Mouse (Mus musculus) frontal cortex, postnatal 25 days (tissue): ENCODE results near the gene Atg7.
"Not testable (repeated sequence)": the region's sequence is repeated elsewhere in the genome, so short reads cannot be mapped to it uniquely, and the experiment has no call there.

Source experiments
- DNase-seq, 2 experiments: peaks; one replicate each; pipeline ENCODE4 v3.0.0; 2022; ENCODE audit warnings: low spot score in 2 of 2

The Atg7 gene

DNA sequence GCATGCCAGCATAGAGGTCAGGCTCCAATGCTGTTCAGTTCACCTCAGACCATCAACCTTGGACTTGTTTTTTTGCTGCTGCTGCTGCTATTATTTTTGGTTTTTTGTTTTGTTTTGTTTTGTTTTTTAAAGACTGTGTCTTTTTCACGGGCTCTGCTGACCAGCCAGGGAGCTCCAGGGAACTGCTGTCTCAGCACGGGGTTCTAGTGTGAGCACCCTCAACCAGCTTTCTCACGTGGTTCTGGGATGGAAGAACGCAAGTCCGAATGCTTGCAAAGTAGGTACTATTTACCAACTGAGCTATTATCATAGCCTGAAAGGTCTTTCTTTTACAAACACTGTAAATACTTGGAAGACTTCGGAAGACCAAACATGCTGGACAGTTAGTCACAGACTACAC lies 233.6 kb downstream of the Atg7 start:
- DNase-seq, result no peak

DNA sequence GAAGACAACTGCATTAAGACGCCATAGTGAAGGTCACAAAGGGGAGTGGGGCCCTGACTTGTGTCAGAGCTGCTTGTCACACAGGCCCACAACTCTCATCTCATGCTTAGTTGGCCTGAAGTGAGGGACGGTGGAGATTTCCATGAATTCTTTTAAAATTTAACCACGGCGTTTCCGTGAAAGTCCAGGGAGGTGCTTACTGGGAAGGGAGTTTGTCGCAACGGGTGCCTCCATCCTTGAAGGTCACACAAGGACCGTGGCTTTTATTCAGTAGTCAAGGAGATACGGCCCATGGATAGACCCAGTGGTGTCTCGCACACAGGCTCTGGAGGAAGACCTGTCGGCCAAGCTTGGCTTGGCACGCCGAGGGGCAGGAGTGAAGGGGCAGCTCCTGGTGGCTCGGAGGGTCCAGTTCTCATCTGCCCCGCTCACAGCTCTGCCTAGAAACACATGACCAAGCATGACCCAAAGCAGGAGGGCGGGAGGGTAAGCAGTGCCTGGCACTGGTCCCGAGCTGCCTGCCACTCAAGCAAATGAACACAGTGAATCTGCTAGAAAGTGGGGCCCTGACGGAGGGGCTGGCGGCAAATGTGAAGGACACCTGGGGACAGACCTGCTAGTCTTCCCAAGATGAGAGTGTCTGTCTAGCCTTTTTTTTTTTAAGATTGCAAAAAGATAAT lies 236.1 kb downstream of the Atg7 start:
- DNase-seq, result no peak

DNA sequence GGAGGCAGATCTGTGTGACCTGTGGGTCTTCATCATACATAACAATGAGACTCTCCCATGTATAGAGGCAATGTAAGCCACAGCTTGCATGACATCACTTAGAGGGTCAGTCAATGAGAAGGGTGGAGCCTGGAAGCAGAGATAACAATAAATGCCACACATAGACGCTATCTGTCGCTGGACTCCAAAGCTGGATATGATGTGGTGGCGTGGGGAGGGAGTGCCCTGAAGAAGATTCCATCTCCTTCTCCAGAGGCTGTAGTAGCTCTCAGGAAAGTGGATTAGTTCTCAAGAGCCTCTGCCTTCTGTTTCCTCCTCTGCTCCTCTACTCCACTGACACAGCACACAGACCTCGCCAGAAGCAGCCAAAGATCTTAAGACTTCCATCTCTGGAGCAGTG lies 237.9 kb downstream of the Atg7 start:
- no peak for DNase-seq

DNA sequence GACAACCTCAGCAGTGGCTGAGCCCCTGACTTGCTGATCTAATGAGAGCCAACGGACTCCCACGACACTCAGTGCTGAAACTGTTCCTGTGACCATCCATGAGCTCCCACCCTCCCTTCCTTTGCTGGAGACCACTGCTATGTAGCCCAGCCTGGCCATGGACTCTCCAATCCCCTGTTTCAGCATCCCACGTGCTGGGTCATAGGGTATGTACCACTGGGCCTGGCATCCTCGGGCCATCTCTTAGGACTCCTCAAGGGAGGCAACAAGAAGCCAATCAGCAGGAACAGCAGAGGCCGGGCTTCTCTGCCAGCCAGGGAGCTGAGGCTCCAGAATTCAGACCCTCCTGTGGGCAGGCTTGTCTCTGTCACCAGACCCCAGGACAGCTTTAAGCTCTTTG lies 239.3 kb downstream of the Atg7 start:
- DNase-seq, result no peak

GRCm38 (mm10) chr6:114882675-114883074 lies 239.8 kb downstream of the Atg7 start:
- DNase-seq, result no peak

DNA sequence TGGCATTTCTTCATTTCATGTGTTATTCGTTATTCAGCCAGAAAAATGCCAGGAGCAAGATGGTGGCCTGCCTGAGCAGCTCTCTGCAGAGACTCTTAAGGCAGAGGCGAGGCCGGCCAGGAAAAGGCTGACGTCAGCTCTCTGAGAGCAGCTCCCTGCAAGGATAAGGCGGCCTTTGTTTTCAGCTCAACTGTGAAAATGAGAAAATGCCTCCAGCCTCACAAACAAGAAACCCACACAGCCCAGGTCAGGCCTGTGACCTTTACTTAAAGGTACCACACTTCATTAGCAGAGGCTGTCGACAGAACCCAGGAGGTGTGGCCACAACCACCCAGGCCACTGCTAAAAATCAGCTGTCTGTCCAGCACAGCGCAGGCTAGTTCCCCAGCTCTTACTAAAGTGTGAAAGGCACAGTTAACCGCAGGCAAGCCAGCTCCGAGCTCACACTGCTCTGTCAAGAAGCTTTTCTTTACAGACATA lies 240.4 kb downstream of the Atg7 start:
- peak; percentile 42 to 50 for DNase-seq

DNA sequence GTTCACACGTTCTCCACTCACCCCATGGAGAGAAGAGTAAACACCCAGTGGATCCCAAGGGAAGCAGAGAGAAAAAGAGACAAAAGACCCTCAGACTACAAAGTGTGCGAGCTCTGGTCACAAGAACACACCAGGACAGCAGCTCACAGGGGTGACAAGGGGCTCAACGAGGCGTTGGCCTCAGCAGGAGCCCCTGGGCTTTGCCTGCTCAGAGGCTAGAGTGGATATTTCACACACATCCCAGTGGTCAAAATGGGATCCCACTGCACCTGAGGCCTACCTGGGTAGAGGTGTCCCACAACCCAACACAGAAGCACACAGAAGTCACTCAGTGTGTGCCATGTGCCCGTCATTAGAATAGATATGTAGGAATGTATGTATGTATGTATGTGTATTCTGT lies 242.2 kb downstream of the Atg7 start:
- no peak for DNase-seq

GRCm38 (mm10) chr6:114886012-114886411 lies 243.1 kb downstream of the Atg7 start:
- DNase-seq, result no peak

DNA sequence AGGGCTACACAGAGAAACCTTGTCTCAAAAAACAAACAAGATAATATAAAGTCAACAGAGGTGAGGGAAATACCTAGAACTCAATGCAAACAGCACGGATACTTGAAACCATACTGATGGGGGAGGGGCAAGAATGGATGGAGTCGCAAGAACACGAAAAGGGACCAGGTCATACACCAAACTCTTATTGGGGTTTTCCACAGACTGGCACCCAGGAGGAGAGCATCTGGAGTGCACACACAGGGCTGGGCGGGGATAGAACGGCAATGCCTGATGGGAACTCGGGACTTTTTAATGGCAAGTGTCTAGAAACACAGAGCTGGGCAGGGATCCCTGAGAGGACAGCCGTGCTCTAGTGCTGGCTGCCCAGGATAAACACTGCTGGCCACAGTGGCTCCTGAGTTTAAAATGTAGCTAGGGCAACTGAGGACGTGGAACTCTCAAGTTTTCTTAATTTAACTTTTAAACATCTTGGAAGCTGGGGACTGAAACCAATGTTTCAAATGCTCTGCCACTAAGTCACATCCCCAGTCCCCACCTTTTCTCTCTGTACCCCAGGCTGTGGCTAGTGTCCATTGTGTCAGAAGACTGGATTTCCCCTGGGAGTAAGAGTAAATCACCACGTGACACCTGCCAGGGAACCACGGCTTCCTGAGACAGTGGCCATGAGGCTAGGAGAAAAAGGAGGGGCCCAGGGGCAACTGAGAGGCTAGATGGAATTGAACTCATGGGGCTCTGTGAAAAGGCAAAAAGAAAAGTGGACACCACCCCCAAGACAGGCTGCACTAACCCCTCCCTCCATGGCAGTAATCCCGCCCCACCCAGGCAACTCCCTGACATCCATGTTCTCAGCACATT lies 243.8 kb downstream of the Atg7 start:
- no peak for DNase-seq

DNA sequence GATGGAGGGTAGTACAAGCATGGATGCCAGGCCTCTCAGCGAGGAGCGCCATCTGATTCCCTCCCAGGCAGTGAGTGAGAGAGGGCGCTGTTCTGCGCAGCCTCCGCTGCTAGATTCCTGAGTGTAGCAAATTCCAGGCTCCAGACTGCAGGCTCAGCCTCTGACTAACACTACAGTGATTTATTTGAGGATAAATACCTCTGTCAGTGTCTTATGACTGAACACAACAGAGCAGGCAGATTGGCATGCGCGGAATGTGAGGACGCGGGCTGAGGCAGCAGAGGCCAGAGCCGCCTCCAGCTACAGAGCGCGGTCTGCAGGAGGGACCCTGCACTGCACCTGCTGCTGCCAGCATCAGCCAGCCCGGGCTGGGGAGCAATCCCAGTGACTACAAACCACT lies 246.0 kb downstream of the Atg7 start:
- DNase-seq, result peak in 1 of 2 experiments; percentile 52

DNA sequence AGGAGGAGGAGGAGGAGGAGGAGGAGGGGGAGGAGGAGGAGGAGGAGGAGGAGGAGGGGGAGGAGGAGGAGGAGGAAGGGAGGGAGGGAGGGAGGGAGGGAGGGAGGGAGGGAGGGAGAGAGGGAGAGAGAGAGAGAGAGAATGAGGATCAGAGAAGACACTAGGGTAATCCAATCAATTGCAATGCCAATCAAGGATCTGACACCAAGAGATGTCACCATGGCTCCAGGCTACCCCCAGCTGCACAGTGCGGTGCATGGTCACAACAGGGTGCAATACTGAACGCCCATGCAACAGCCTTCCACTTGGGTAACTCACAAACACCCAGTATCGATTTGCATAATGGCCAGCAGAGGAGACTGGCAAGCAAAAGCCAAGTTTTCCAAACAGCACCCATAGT lies 247.1 kb downstream of the Atg7 start:
- DNase-seq, result not testable (repeated sequence)

DNA sequence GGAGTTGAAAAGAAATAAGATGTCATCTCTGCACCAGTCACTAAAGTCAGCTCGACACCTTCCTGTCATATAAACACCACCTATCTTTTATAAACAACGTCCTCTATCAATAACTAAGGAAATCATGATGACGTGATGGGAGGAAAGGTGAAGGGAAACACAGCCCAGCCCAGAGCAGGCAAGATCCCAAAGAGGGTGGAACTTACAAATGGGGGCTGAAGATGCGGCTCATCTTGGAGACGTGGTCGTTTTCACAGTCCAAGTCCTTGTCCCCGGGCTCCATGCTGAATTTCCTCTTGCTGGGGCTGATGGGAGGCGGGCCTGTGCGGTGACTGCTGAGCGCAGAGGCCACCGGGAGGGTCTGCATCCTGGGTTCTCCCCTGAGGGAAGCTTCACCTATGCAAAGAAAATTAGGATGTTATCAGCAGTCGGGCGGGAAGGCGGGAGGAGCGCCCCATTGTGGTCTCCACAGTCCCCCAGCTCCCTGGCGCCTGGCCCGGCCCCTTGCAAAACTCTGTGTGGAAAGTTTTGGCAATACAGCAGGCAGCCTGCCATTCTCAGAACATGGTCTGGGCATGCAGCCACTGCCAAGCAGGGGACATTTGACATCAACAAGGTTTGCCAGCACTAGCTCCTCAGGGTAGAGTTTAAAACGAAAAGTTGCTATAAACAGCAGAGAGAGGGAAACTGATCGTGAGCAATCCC lies 247.7 kb downstream of the Atg7 start:
- peak in 1 of 2 experiments; percentile 71 for DNase-seq

- no peak for DNase-seq
Measured at GRCm38 (mm10) chr6:114891272-114891671, 248.4 kb downstream of the Atg7 start.

DNA sequence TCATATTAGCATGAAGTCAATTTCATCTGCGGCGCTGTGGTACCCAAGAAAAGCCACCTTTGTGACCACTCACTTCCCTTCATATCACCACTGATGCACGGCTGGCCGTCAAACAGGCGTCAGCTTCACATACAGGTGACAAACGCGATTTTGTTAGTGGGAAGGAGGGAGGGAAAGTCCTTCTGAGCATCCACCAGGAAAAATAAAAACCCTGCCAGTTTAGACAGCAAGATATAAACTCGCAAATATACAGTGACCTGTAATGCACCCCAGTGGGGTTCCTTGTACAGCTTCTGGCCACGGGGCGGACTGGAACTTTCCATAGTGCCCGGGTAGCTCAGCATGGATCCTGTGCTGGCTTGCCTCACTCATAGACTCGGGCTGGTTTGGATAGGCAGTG lies 248.9 kb downstream of the Atg7 start:
- no peak for DNase-seq

- peak in 1 of 2 experiments; percentile 56 for DNase-seq
Measured at GRCm38 (mm10) chr6:114892363-114892762, 249.5 kb downstream of the Atg7 start.

GRCm38 (mm10) chr6:114893427-114894209 lies 250.7 kb downstream of the Atg7 start:
- no peak for DNase-seq

DNA sequence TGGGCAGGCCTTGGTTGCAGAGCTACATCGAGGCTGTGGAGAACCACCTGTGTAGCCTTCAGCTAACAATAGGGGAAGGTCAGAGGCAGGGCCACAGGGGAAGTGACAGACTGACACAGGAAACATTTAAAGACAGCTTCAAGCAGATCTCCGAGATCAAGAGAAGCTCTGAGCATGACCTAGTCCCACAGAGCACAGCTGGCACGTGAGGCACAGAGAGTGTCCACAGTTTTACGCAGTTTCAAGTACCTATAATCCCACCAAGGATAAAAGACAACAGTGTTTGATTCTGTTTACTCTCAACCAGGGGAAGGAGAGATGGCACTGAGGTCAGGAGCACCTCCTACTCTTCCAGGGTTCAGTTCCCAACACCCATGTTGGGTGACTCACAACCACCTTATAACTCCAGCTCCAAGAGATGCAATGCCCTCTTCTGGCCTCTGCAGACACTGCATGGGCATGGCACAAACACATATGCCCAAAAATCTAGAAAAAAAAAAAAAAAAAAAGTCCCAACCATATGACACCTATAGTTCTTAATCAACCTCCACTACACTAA lies 251.7 kb downstream of the Atg7 start:
- DNase-seq, result no peak

- no peak for DNase-seq
Measured at GRCm38 (mm10) chr6:114895191-114895590, 252.3 kb downstream of the Atg7 start.

GRCm38 (mm10) chr6:114896281-114896680 lies 253.4 kb downstream of the Atg7 start:
- DNase-seq, result no peak

DNA sequence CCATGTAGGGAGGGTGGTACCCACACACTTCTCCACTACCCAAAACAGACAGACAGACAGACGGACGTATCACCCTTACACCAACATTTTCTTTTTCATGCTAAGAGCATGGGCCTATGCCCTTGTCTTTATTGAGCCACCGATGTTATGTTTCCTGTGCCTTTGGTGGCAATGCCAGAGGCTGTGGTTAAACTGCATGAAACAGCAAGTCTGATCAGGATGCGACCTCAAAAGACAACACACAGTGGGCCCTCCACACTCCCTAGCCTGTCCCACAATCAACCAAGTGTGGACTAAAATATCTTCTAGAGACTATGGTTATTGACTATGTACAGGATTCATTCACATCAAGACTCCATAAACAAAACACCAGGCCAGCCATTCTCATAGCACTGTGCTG lies 256.1 kb downstream of the Atg7 start:
- DNase-seq, result no peak

- no peak for DNase-seq
Measured at GRCm38 (mm10) chr6:114899652-114900051, 256.8 kb downstream of the Atg7 start.
